8 mouse cellular contexts compared by ENCODE assay signal in the genomic region with DNA sequence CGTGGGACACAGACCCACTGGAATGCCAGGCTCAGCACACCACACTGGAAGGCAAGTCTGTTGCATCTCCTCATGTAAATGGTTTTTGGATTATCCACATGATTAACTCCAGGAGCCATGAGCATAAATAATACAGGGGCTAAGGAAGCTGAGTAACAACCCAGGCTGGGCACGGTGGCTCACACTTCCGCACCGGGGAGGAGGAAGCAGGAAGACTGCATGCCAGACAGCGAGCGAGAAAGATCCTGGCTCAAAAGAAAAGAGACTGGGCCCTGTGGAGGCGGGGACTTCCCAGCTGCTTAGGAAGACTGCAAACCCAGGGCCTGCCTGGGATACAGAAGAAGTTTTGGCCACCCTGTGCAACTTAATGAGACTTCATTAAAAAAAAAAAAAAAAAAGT. TPM values are rescaled to one million over a fixed set of nuclear protein-coding genes. Genes with fewer than 3 reads are reported as not detected.
A peak's percentile ranks its signal among the peaks of the same experiment; 100 is the strongest.
DNase-seq lines count a peak whose midpoint lies in the region; ATAC-seq and TF ChIP-seq lines count a peak whose summit lies in the region.

No protein-coding gene starts in this region.

- intact Hi-C loops in heart, postnatal 14 days (cut with DNase I), result no loop called here

- peak overlapping the region; percentile 41 for H3K4me3 ChIP-seq in bone marrow macrophage, adult 2 months (ENCODE audit: insufficient read depth, low read length)
- H3K4me3 ChIP-seq in midbrain, embryonic 16.5 days (ENCODE audit: low read depth, low read length), result no peak overlapping the region

- H3K27ac ChIP-seq in bone marrow macrophage, adult 2 months (ENCODE audit: insufficient read depth, low read depth, low read length), result peak overlapping the region; percentile 69
- H3K27ac ChIP-seq in midbrain, embryonic 16.5 days (ENCODE audit: low read length), result no peak overlapping the region; the same call in 1 of the 2 replicates

- no peak overlapping the region for H3K4me2 ChIP-seq in midbrain, embryonic 16.5 days (ENCODE audit: low read length)

- no peak for ATAC-seq in midbrain, embryonic 16.5 days

- no peak for TF ChIP-seq POLR2A in bone marrow macrophage, adult 2 months (IDR thresholded peaks at IDR 0.05; ENCODE audit: borderline replicate concordance, low read depth, low read length)

- no peak for TF ChIP-seq CTCF in bone marrow macrophage, adult 2 months (IDR thresholded peaks at IDR 0.05; ENCODE audit: low read depth, low read length)

- H3K4me1 ChIP-seq in bone marrow macrophage, adult 2 months (ENCODE audit: control insufficient read depth, insufficient read depth, low read length), result peaks cover 22% of the 10 kb centered on the region
- H3K4me1 ChIP-seq in midbrain, embryonic 16.5 days (ENCODE audit: control insufficient read depth, insufficient read depth, low read length), result peaks cover 20% of the 10 kb centered on the region

- DNase-seq in layer of hippocampus, adult 11-12 months (ENCODE audit: low spot score), result peak; percentile 38
- no peak for DNase-seq in layer of hippocampus, adult 9-10 months (ENCODE audit: low spot score)
- peak; percentile 28 to 42 for DNase-seq in heart, postnatal 14 days
- DNase-seq in lung, postnatal 14 days, result peak; percentile 49
- no peak for DNase-seq in cerebellum, postnatal 36 days
- no peak for DNase-seq in cerebellum, adult 18-20 months

- H3K27me3 ChIP-seq in midbrain, embryonic 16.5 days (ENCODE audit: control insufficient read depth, insufficient read depth, low read depth, low read length), result no peaks in the 10 kb centered on the region

- no peaks in the 10 kb centered on the region for H3K9me3 ChIP-seq in midbrain, embryonic 16.5 days (replicated peaks; ENCODE audit: control insufficient read depth, low read length, poor library complexity, severe bottlenecking)

- no peaks in the 10 kb centered on the region for H3K36me3 ChIP-seq in midbrain, embryonic 16.5 days (ENCODE audit: control insufficient read depth, insufficient read depth, low read length)

- WGBS in midbrain, embryonic 16.5 days, result 39% methylated on average over 7 of the region's 7 CpGs

- no peak overlapping the region for H3K9ac ChIP-seq in midbrain, embryonic 16.5 days (ENCODE audit: low read depth, low read length)

RNA-seq across cellular contexts. Expression of gene Pip4k2b, which starts 4.3 kb away (rescaled TPM):
- polyA plus RNA-seq in bone marrow macrophage, adult 2 months (2012; ENCODE audit: insufficient read depth, insufficient read length, missing spikeins), result 25.3 and 26.0 TPM in 2 replicates
- total RNA-seq in heart, postnatal 14 days (2021), result 10 to 100 TPM; 20.7 to 22.6 TPM
- 5.0 and 5.1 TPM in 2 replicates for polyA plus RNA-seq in midbrain, embryonic 16.5 days (2015; fragmentation: Nextera tagmentation; extraction: Ambion mirVana)

RNA-seq across cellular contexts. Expression of gene Cwc25, which starts 26.2 kb away (rescaled TPM):
- 19.1 and 19.8 TPM in 2 replicates for polyA plus RNA-seq in bone marrow macrophage, adult 2 months (2012; ENCODE audit: insufficient read depth, insufficient read length, missing spikeins)
- total RNA-seq in heart, postnatal 14 days (2021), result 10 to 100 TPM in 1 of 2 experiments, 1 to 10 TPM in 1; 8.9 to 10.6 TPM
- polyA plus RNA-seq in midbrain, embryonic 16.5 days (2015; fragmentation: Nextera tagmentation; extraction: Ambion mirVana), result 15.9 and 17.2 TPM in 2 replicates

RNA-seq across cellular contexts. Expression of gene 1700001P01Rik, which starts 35.5 kb away (rescaled TPM):
- polyA plus RNA-seq in bone marrow macrophage, adult 2 months (2012; ENCODE audit: insufficient read depth, insufficient read length, missing spikeins), result not detected in 2 replicates
- under 1 TPM in 1 of 2 experiments, not detected in 1; 0.65 TPM for total RNA-seq in heart, postnatal 14 days (2021)
- 0.74 TPM in 1 of 2 replicates, not detected in the other for polyA plus RNA-seq in midbrain, embryonic 16.5 days (2015; fragmentation: Nextera tagmentation; extraction: Ambion mirVana)

RNA-seq across cellular contexts. Expression of gene Psmb3, which starts 37.0 kb away (rescaled TPM):
- 125 and 142 TPM in 2 replicates for polyA plus RNA-seq in bone marrow macrophage, adult 2 months (2012; ENCODE audit: insufficient read depth, insufficient read length, missing spikeins)
- 100 to 1,000 TPM; 161 to 169 TPM for total RNA-seq in heart, postnatal 14 days (2021)
- polyA plus RNA-seq in midbrain, embryonic 16.5 days (2015; fragmentation: Nextera tagmentation; extraction: Ambion mirVana), result 387 and 401 TPM in 2 replicates

RNA-seq across cellular contexts. Expression of gene Pcgf2, which starts 39.9 kb away (rescaled TPM):
- 12.3 and 13.6 TPM in 2 replicates for polyA plus RNA-seq in bone marrow macrophage, adult 2 months (2012; ENCODE audit: insufficient read depth, insufficient read length, missing spikeins)
- total RNA-seq in heart, postnatal 14 days (2021), result 10 to 100 TPM; 11.1 to 12.9 TPM
- polyA plus RNA-seq in midbrain, embryonic 16.5 days (2015; fragmentation: Nextera tagmentation; extraction: Ambion mirVana), result 18.2 and 19.1 TPM in 2 replicates

Comparison
In these comparisons a context has a peak if more than half of its experiments do, and no peak if none do; other contexts are left out.
1. DNase-seq: peak in layer of hippocampus, adult 11-12 months (single experiment), heart, postnatal 14 days (2 of 2) and lung, postnatal 14 days (single experiment); none in layer of hippocampus, adult 9-10 months (single experiment), cerebellum, postnatal 36 days (0 of 2) and cerebellum, adult 18-20 months (0 of 2).